Mouse (Mus musculus) cerebellum, adult 2 months (tissue): ENCODE measurements around the gene Htr1d.

ENCODE experiments used
- CTCF ChIP-seq: fragments of 200-500 bp; IDR thresholded peaks from 2 replicates; pipeline ENCODE4 v1.5.1; 2011; ENCODE audit warnings: low read depth, mild to moderate bottlenecking, control low read depth, low read length, moderate library complexity, borderline replicate concordance; ENCODE audit not compliant: insufficient read depth
- POLR2A ChIP-seq: fragments of 200-500 bp; IDR thresholded peaks from 2 replicates; pipeline ENCODE4 v1.6.1; 2011; ENCODE audit warnings: low read length, control low read depth, borderline replicate concordance; ENCODE audit not compliant: insufficient read depth

- TF ChIP-seq POLR2A: no peak
- no peak for TF ChIP-seq CTCF
Measured at GRCm38 (mm10) chr4:136411995-136412765, 11.1 kb upstream of the Htr1d start.
